Mouse (Mus musculus) small intestine, adult 2 months (tissue): ENCODE results near the gene Zc3h7a.

Experiments used
- CTCF ChIP-seq: fragments of 200-500 bp; IDR thresholded peaks from 2 replicates; pipeline ENCODE4 v1.5.1; 2012; ENCODE audit warnings: low read depth, mild to moderate bottlenecking, control low read depth, inconsistent platforms, low read length, moderate library complexity, mixed read lengths; ENCODE audit not compliant: insufficient replicate concordance, insufficient read length; ENCODE audit errors: extremely low read depth
- POLR2A ChIP-seq: fragments of 200-500 bp; IDR thresholded peaks from 2 replicates; pipeline ENCODE4 v1.6.1; 2012; ENCODE audit warnings: low read depth, mild to moderate bottlenecking, control low read depth, inconsistent platforms, low read length, moderate library complexity

DNA sequence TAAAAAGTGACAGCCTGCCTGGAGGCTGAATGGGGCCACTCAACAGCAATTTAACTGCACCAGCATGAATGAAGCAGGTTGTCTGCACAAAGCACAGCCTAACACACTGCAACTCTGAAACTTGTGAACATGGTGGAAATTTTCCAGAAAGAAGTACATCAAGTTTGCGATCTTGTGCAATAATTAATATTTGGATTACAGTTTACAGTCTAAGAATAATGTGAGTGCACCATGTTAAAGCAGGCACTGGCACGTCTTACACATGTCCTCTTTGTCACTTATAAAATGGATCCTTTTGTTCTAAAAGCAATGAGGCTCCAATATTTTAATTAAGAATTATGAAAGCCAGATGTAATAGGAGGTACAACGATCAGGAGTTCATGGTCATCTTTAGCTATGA lies 78.9 kb downstream of the Zc3h7a start:
- TF ChIP-seq POLR2A (no peak), CTCF (no peak)
